Mouse (Mus musculus) erythroblast, adult 5-6 weeks (primary cell): Measurements from ENCODE around the gene Tpi1. TPM values are rescaled to one million over a fixed set of nuclear protein-coding genes. Genes with fewer than 3 reads are reported as not detected.
"Not testable (repeated sequence)": the region's sequence is repeated elsewhere in the genome, so short reads cannot be mapped to it uniquely, and the experiment has no call there.

Experiments used
- ATAC-seq: replicated peaks from 2 replicates; pipeline ENCODE4 v1.8.0; 2016; ENCODE audit warnings: moderate number of reproducible peaks, mild to moderate bottlenecking, moderate TSS enrichment, inconsistent platforms; ENCODE audit not compliant: poor library complexity, low FRiP score, severe bottlenecking
- total RNA-seq, 2 experiments: library from RNA; stranded (forward) in 1 of 2; stranded (reverse) in 1 of 2; fragments of 150-400 nt in 1 of 2; fragments of 200-764, 138-1000 nt in 1 of 2; gene quantifications; 2 replicates each; pipeline versions ENCODE4 v1.2.3 to v1.2.4; 2015 to 2017; ENCODE audit warnings: low replicate concordance in 2 of 2

The Tpi1 gene
- total RNA-seq, 2 experiments from 2014 or later = 31.0 to 37.3 TPM

GRCm38 (mm10) chr6:124834512-124835081 is 20.5 kb upstream of the Tpi1 start:
- ATAC-seq = no peak

- no peak for ATAC-seq
Measured at GRCm38 (mm10) chr6:124831649-124832048, 17.6 kb upstream of the Tpi1 start.

GRCm38 (mm10) chr6:124831199-124831598 is 17.1 kb upstream of the Tpi1 start:
- not testable (repeated sequence) for ATAC-seq

GRCm38 (mm10) chr6:124829799-124830700 is 16.0 kb upstream of the Tpi1 start:
- ATAC-seq = peak; percentile 71

- peak; percentile 79 for ATAC-seq
Measured at GRCm38 (mm10) chr6:124828868-124829798, 15.0 kb upstream of the Tpi1 start, which contains the start of the genes Usp5 and Cdca3. Gene Usp5, minus strand, starts transcription at chr6:124829484. Gene Cdca3, plus strand, starts transcription at chr6:124829547.

- no peak for ATAC-seq
Measured at GRCm38 (mm10) chr6:124828101-124828592, 14.1 kb upstream of the Tpi1 start.

- ATAC-seq = no peak
Measured at GRCm38 (mm10) chr6:124822049-124822448, 8.0 kb upstream of the Tpi1 start.

GRCm38 (mm10) chr6:124820891-124821290 is 6.8 kb upstream of the Tpi1 start:
- ATAC-seq = no peak

- ATAC-seq = no peak
Measured at GRCm38 (mm10) chr6:124817971-124818370, 3.9 kb upstream of the Tpi1 start.

- ATAC-seq = no peak
Measured at GRCm38 (mm10) chr6:124817563-124817962, 3.5 kb upstream of the Tpi1 start.

- no peak for ATAC-seq
Measured at GRCm38 (mm10) chr6:124817125-124817524, 3.0 kb upstream of the Tpi1 start.

- no peak for ATAC-seq
Measured at GRCm38 (mm10) chr6:124816611-124817010, 2.5 kb upstream of the Tpi1 start.

- no peak for ATAC-seq
Measured at GRCm38 (mm10) chr6:124814858-124815774, 1.0 kb upstream of the Tpi1 start.

GRCm38 (mm10) chr6:124814448-124814847 is 352 bp upstream of the Tpi1 start:
- peak; percentile 17 for ATAC-seq

GRCm38 (mm10) chr6:124813496-124813895 is 600 bp downstream of the Tpi1 start:
- 0 out of 2 replicates have a peak, but pooled peaks have one; percentile 13 for ATAC-seq

- no peak for ATAC-seq
Measured at GRCm38 (mm10) chr6:124812848-124813247, 1.2 kb downstream of the Tpi1 start.

GRCm38 (mm10) chr6:124811701-124812560 is 2.2 kb downstream of the Tpi1 start:
- no peak for ATAC-seq

- no peak for ATAC-seq
Measured at GRCm38 (mm10) chr6:124811403-124811665, 2.8 kb downstream of the Tpi1 start.
